Mouse (Mus musculus) regulatory T cell (primary cell): ENCODE measurements around the gene Ankrd6.

ENCODE experiments used
- in situ Hi-C: fragments of 300-600 bp; cut with MboI, MseI; formaldehyde crosslinking; loops from one replicate; pipeline ENCODE4 v1.15.1; 2025; ENCODE audit warnings: high pct_unique_total_duplicates

Gene Ankrd6

DNA sequence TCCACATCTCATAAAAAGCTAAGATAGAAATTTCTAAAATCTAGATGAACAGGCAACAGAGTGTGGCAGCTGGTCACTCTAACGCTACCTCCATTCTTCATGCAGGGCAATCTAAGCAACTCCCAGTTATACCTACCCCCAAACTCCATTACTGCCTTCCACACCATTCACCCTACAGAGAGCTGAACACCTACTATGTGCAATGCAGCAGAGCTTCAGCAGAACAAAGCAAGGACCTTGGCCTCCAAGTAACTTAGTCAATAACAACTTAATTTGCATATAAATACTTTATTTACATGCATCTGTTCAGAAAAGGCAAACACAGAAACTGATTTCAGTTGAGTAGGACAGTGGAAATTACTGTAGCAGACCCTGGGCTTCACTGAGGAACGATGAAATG, 44.7 kb downstream of the Ankrd6 start:
- in situ Hi-C loops: no loop called here

DNA sequence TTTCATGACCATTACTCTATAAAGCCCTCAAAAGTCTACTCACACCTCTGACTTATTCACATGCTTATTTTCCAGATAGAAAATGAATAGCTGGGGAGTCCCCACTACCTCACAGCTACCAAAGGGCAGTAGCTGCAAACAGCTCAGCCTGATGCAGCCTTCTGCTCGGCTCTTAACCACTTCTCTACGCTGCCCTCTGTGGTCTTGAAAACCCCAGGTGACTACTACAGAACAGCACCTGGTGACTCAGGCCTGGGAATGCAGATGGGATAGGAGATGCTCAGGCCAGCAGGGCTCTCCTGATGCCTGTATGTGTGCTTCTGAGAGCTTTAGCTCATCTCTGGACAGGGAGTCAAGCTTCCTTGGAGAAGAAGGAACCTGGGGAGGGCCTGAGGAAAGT, 45.3 kb downstream of the Ankrd6 start:
- in situ Hi-C loops: no loop called here

DNA sequence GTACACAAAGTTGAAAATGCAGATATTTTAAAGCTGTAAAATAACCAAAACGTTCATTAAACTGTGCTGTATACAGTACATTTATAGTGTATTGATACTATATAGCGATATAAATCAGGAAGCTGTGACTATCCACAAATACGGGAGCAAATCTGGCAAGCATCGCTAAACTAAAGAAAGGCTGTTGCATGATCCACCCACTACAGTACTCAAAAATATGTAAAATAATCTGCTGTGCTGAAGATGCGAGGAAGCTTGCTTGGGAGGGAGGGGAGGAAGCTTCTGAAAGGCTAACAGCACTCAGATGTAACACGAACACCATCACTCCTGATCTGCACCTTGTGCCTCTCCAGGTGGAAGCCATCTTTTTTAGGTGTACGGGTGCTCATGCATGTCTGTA, 46.8 kb downstream of the Ankrd6 start:
- in situ Hi-C loops: loop anchor here (5.0 kb wide), 1 partner anchor 817 kb away; no protein-coding TSS in a partner anchor

DNA sequence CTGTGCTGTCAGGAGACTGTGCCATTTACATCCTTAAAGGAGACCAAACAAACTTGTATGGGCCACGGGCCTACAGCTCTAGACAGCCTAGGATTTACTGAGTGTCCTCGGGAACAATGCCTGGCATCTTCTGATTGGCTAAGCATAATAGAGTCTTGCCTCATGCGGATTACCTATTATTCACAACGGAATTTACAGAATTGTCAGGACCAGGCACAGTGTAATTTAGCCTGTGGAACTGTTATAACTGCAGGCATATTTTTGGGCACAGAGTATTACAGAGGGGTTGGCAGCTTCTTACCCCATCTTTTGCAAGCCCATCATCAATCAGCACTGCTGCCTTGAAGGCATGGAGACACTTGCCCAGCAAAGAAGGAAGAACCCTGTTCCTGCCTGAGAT, 51.6 kb downstream of the Ankrd6 start:
- in situ Hi-C loops: no loop called here

DNA sequence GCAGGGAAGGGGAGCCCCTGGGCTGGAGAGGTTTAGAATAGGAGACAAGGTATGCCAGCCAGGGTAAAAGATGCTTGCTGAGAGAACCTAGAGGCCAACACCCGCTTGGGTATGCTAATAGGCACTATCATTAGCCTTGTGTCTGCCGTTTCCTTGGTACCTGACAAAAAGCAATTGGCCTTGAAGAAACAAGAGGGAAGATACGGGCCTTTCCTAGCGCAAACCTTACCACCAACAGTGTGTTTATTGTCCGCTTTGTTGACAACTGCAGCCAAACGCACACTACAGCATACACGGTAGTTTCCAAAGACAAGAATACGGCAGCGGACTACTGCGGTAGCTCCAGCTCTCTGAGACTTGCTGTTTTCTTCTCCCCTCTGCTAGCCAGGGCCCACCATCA, 59.3 kb downstream of the Ankrd6 start:
- in situ Hi-C loops: no loop called here

DNA sequence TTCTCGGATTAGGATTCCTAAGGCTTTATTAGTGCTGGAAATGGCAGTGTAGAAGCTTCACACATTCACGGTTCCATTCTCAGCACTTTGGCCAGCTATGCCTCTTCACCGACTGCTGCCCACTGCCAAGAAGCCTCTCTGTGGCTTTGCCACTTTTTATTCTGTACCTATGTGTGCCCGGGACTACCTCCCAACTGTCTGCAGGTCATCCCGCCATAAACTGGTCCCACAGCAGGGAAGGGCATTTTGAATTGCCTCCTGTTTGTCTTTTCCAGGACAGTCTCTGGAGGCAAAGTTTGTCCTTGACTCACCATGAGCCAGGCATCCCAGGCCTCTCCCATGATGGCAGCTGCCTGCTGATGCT, 59.9 kb downstream of the Ankrd6 start:
- in situ Hi-C loops: no loop called here

DNA sequence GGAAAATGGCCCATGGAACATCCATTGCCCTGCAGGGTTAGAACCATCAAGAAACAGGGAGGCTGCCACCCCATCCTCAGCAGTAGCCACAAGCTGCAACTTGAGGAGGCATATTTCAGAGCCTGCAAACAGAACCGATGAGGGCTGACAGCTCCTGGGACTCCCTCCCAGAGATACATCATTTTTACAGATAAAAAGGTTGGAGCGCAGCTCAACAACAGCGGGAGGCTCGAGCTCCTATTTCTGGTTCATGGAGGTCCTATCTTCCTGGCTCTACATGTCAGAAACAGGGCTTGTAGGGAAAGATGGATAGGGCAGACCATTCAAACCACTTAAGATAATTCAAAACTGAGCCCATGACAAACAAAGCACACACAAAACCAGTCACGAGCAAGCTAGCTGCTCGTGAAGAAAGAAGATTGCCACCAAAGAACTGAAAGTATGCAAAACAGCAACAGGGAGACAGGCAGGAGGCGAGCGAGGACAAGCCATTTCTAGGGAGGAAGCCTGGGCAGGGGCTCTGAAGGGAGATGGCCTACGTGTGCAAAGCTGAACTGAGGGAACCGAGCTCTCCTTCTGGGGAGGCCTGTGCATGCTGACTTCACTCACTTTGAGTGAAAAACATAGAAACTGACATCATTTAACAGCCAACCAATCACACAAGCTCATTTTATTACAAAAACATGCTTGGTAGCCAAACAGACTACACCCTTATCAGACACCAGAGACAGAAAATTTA, 60.5 kb downstream of the Ankrd6 start:
- in situ Hi-C loops: no loop called here

DNA sequence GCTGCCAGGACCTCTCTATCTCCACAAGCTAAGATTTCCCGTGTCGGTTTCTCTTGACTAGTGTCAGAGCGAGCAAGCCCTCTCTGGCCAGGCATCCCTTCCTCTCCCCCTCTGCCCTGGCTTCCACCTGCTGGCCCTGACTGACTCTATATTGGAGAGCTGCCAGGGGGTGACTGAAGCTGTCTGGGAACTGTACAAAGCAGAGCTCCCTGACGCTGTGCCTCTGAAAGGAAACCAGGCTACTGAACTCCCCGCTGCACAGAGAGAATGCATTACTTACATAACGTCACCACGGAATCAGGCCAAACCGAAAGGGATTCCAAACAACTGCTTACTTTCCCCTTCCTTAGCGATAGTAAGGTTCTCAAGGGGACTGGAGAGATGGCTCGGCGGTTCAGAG, 61.4 kb downstream of the Ankrd6 start:
- in situ Hi-C loops: no loop called here

DNA sequence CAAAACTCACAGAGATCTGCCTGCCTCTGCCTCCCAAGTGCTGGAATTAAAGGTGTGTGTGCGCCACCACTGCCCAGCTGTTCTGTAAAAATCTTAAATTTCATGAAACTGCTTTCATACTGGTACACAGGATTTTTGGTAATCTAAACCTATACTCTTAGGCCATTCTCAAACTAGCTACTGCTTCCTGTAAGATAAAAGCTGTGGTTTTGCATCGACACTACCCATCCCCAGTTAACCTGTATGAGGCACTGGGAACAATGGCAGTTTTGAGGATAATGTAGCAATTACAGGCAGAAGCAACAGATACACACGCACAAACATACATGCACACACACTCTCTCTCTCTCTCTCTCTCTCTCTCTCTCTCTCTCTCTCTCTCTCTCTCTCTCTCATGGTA, 64.2 kb downstream of the Ankrd6 start:
- in situ Hi-C loops: no loop called here

DNA sequence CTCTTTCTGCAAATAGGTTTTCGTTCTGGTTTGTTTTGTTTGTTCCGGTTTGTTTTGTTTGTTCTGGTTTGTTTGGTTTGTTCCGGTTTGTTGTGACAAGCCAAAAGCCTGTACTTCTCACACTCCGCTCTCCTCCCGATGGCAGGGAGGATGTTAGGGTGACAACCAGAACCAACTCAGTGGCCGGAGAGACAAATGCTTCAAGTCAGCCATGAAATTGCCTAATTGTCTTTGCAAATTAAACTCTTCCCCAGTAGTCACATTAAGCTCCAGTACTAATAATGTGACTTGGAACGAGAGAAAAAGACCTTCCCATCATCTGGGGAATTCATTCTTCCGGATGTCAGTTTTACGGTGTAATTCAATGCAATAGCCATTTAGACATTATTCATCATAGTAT, 66.0 kb downstream of the Ankrd6 start:
- in situ Hi-C loops: no loop called here

DNA sequence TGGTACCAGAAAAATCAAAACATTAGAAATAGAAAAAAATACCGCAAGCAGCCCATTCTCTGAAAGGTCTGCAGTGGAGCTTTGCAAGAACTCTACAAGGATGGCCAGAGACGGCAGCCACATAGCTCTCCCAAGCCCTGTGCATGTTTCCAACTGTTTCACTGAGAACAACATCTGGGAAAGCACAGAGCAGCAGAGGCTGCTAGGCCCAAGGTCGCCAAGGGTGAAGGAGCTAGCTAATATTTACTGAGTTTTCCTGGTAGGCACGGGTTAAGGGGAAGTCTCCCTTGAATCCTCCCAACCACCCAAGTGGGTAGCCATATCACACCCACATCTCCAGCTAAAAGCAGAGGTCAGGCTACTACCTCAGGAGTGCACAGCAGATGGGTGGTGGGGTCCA, 69.6 kb downstream of the Ankrd6 start:
- in situ Hi-C loops: no loop called here

DNA sequence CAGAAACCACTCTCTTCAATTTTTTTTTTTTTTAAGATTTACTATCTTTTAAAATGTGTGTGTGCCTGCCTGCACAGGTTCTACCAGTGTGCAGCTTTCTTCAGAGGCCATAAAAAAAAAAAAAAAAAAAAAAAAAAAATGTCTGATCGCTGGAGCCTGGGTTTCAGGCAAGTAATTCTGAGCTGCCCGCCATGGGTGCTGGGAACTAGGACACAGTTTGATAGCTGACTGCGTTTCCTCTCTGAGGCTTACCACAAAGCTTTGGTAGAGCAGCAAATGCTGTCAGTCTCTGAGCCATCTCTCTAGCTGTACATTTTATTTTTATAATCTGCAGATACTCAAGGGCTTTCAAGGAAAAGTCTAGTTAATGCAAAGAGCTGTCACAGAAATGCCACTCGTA, 76.0 kb downstream of the Ankrd6 start:
- in situ Hi-C loops: no loop called here

DNA sequence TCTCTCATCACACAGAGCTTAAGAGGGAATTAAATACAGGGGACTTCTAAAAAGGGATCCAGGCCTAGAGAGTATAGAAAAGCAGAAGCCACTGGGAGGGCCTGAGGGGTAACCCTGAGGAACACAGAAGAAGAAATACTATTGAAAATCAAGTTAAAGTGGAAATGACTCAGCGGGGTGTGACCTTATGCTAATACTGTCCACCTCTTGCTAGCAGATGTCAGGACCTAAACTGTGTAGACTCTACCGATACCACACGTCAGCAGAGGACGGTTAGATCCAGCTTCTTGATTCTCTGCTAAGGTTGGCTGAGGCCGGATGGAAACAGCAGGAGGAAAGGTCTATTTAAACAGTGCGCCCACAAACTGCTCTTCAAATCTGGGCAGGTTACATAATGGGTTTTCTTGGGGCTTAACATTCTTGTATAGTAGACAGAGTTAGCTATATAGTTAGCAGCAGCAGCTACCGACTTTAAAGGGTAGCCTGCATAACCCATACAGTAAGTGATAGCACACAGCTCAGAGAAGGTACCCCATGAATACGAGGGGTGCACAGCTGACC, 78.4 kb downstream of the Ankrd6 start:
- in situ Hi-C loops: no loop called here

DNA sequence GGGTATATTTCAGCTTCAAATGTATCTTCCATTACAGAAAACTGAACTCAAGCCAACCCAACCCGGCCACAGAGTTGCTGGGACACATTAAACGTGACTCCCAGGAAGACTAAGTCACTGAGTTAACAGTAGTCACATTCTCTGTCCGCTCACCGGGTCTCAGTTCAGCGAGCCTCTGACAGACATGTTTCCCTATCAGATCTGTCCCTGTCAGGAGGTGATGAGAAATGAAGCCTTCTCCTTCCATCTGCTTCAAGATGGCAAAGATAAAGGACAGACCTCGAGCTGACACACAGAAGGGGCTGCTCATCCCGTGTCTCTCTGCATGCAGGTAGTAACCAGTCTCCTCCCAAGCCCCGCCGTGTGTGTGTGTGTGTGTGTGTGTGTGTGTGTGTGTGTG, 81.3 kb downstream of the Ankrd6 start:
- in situ Hi-C loops: no loop called here

DNA sequence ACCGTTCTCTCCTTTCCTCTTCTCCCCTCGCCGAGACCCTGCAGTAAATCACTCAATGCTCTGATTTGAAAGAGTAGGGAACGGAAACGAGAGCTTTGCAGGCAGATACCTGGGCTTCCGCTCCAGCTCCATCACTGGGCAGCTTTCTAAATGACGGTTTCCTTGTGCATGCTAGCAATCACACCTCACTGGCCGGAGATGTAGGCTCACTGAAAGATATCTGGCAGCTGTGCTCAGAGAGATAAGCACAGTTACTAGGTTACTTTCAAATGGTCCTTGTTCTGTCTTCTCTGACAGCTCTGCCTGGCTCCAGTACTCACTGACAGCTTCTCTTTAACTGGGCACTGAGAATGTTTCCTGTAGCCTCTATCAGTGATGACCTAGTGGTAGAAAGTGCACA, 81.8 kb downstream of the Ankrd6 start:
- in situ Hi-C loops: no loop called here

DNA sequence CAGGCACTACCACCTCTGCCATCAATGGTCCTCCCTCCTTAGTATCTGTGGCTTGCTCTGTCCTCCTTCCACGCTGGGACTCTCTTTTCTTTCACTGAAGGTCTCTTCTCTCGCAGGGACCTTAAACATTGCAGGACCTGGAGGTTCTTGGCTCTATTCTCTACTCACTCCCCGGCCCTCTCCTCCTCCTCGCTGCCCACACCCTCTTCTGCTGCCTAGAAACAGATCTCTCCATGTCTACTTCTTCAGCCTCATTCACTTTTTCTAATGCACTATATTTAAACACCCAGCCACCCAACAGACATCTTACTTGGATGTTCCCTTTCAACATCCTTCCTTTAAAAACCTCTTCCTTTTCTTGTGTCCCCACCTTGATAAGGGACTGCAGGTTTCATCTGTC, 82.2 kb downstream of the Ankrd6 start:
- in situ Hi-C loops: no loop called here

DNA sequence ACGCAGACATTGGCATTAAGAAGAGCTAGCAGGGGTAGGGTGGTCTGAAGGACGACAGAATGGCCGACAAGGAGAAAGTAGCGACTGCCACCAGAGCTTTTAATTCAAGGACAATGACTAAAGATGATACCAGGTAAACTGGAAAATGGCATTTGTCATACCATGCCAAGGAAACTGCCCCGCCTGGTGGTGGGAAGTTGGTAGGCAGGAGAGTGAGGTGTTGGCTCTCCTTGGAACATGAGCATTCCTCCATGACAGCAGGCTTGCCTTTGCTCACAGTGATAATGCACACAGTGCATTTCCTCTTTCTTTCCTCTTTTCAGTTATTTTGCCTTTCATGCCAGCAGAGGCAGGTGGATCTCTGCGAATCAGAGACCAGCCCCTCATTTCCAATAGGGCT, 83.2 kb downstream of the Ankrd6 start:
- in situ Hi-C loops: no loop called here

DNA sequence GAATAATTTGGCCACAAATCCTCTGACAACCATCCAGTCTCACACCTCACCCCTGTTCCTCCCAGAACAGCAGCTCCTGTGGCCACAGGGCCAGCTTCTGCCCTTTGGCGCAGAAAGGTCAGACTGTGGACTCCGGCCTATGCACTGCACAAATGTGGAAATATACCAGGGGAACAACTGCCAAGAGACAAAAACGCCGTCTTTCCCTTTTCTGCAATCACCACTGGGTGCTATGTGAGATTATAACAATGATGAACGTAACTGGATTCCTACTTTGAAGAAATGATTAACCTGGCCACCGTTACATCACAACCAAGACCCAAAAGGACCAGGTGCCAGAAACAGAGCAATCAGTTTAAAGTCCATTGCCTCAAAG, 85.8 kb downstream of the Ankrd6 start:
- in situ Hi-C loops: no loop called here

DNA sequence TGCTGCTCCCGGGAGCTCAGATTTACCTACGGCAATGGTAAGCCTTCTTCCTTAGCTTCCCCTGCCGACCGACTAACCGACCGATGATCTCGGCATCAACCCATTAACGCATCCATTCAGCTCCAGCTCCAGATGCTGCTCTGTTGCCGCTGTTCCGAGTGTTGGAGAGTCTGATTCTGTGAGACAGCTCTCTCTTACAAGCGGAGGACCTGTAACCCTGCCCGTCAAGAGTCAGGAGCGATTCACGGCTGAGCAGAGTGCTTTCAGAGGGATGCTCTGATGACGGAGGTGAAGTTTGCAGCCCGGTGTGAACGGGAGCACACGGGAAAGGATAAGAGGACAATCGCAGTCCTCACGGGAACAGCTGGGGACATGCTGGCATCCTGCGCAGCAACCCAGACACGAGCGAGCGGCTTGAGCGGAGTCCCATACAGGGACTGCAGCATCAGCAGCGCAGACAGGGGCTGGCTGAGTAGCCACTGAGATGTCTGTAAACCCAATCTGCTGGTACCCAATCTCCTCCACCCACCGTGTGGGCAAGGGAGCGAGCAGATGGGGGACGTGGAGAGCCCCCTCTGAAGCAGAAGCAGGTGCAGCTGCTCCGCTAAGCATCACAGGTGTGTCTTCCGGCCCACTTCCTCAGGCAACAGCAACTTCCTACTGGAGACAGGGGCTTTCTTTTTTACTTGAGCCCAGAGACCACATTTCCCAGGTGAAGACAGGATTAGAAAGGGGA, 86.3 kb downstream of the Ankrd6 start:
- in situ Hi-C loops: no loop called here

DNA sequence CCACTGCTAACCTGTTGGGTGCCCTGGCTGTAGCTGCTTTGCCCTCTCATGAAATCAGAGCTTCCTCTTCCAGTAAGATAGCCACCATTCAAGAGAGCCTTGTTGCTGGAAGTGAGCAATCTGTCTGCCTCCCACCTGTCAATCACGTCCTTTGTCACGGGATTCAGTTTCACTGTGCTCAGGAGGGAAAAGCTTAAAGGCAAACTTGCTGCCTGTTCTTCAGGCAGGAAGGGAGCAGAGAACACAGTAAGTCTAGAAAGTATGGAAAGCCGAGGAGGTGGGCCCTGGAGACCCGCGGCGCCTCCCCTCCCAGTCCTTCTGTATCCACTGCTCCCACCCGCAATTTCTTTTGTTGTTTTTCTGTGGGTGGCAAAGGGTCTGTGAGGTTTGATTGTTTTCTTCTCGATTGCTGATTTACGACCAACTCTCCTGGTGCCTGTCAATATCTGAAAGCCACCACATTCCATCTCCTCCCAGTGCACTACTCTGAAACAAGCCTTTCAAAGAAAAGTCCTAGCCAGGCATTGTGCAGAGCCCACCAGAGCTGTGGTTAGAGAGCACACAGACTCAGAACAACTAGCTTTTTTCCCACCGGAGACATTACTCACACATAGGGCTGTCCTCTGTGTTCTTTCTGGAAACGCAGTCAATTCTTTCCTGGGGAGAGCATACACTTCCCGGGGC, 87.1 kb downstream of the Ankrd6 start:
- in situ Hi-C loops: no loop called here

DNA sequence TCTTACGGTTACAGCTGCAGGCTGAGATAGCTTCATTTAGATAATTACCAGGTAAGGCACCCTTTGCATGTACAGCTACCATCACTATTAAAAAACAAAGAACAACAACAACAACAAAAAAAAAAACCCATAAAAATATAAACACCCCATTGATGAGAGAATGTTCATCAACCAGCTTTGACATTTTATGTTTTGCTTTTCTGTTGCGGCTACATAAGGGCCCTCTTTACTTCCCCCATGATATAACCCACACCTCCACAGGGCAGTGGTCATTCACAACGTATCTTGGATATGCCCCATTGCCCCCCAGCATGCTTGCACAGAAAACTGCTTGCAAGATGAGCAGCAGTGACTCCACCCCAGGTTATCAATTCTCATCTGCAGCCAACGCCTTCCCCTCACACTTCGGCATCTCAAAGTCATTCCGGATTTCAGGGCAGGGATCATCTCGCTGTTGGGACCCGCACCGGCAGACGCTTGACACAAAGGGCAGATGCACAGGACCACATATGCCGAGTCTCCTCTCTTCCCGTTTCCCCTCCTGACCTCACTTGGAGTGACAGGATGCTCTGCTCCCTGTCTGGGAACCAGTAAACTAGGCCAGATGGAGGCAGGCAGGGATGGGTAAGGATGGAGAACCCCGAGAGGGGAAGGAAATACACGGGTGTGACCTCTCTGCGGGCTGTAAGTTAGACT, 87.7 kb downstream of the Ankrd6 start:
- in situ Hi-C loops: no loop called here
